Mouse (Mus musculus) ZHBTc4 (cell line): Measurements from ENCODE around the gene Apol11b.
"Not testable (repeated sequence)": the region's sequence is repeated elsewhere in the genome, so short reads cannot be mapped to it uniquely, and the experiment has no call there.

Source experiments
- DNase-seq: peaks from one replicate; pipeline ENCODE4 v3.0.0-alpha.2; 2011; ENCODE audit warnings: low read depth, low spot score

The Apol11b gene

DNA sequence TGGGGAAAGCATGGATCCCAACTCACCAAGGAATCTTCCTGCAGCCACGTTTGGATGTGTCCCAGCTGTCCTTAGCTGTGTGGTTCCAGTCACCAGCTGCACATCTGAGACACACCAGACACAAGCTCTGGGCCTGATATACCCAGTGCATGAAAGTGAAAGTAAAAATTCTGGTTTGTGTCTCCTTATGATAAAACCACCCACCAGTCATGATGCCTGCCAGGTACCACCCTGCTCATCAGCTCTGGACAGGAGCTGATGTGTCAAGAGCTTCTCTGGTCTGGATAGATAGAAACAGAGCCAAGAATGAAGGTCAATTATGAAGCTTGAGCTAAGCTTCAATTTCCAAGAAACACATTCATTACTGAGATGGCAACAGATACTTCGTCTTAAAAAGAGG lies at the start of gene Apol11b:
TSS of gene Apol11b (minus strand) at position 111 of the 400 bp plus-strand sequence.
- DNase-seq: not testable (repeated sequence)

DNA sequence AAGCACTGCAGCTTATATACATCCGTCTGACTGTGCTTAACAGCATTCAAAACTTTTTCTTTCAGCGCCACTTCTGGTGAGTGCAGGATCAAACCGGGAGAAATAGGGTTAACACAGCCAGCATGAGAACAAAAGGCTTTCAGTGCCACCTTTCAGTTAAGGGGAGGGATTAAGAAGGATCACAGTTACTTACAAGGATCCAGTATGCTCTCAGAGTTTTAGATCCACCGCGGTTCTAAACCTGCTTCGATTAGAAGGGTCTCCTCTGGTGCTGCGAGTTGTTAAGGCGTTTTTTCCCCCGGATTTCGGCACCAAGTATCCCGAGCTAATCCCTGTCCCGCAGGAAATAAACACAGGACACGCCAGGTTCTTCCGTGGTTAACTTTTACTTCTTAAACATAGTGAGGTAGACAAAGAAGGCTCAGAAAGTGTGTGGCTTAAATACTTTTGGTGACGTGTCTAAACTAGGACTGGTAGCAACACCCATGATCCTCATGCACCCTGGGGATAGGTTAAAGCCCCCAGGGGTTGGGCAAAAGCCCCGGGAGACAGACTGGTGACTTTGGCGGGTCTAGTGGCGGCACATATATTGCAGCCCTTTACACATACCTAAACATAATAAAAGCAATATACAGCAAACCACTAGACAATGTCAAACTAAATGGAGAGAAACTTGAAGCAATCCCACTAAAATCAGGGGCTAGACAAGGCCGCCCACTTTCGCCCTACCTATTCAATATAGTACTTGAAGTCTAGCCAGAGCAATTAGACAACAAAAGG lies 48.6 kb upstream of the Apol11b start:
- not testable (repeated sequence) for DNase-seq

DNA sequence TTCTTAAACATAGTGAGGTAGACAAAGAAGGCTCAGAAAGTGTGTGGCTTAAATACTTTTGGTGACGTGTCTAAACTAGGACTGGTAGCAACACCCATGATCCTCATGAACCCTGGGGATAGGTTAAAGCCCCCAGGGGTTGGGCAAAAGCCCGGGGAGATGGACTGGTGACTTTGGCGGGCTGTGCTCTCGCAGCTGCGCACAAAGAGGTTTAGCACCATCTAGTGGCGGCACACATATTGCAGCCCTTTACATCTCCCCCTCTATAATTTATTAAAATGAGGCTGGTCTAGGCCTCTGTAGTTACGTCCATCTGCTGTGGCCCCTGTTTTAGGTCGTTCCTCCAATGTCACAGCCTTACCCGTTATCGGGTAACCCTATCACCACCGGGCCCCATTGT lies 40.9 kb upstream of the Apol11b start:
- peak; percentile 59 for DNase-seq

DNA sequence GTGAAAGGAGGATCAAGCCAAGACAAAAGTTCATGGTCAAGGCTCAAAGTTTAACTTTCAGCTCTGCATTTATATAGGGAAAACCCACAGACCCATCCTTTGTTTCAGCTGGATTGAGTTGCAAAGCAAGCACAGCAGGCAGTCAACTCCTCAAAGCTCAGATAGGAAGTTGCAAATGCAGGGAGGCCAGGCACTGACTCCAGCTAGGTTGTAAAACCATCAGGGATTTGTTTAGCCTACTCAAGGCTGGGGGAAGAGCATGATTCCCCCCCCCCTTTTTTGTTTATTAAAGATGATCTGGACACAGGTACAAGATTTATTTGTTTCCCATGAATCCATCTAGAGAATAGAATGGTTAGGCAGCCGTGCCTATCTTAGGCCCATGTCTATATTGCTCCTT lies 31.0 kb upstream of the Apol11b start:
- DNase-seq: peak; percentile 51

DNA sequence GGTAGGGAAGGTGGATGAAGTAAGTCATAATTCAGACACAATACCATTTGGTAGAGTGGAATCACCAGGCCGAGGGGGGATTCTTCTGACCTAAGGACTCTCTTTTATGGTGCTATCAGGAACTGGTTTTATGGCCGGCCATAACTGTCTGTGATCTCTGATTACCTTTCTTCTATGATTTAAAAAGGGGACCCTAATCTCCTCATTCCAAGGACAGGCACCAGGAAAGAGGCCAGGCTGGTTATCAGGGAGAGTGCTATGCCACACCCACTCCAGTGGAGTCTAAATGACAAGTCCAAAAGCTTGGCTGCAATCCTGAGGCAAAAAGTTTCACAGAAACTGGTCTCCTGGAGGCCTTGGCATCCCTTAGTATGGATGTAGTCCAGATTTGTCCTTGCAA lies 18.8 kb upstream of the Apol11b start:
- DNase-seq: not testable (repeated sequence)

DNA sequence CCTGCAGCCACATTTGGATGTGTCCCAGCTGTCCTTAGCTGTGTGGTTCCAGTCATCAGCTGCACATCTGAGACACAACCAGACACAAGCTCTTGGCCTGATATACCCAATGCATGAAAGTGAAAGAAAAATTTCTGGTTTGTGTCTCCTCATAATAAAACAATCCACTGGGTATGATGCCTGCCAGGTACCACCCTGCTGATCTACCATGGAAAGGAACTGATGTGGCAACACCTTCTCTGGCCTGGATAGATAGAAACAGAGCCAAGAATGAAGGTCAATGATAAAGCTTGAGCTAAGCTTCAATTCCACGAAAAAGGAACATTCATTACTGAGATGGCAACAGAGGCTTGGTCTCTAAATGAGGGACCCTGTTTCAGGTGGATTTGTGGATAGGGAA lies 16.7 kb upstream of the Apol11b start:
- DNase-seq: not testable (repeated sequence)

DNA sequence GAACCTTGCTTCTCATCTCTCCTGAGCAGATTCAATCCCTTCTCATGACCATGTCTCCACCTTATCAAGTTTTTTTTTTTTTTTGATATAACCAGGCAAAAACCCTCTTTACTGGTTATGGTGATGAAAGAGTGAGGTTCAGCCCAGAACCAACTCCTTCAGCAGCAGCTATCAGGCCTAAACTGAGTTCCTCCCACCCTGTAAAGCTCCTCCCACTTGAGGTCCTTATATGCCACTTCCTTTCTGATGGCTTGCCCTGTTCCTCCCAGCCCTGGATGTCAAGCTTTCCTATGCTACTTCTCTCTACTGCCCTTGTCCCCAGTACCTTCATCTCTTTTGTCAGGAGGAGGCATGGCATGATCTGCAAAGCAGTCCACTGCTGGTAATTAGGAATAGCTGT lies 8.1 kb upstream of the Apol11b start:
- DNase-seq: not testable (repeated sequence)

DNA sequence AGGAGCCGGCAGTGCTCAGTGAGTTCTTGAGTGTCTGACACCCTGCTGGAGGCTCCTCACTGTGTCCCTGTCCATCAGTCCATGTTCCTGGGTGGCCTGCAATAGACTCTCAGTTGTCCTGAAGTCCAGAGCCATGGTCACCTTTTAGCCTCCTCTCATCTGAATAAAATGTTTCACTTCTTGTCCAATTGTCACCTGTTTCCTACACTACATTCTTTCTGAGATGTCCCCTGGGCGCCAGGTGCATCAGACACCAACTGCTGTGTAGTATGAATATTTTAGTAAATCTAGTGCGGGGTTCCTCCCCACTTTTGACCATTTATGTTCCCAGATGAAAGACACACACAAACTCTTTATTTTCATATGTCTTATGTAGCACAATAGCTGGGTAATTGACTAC lies 13.3 kb downstream of the Apol11b start:
- not testable (repeated sequence) for DNase-seq

DNA sequence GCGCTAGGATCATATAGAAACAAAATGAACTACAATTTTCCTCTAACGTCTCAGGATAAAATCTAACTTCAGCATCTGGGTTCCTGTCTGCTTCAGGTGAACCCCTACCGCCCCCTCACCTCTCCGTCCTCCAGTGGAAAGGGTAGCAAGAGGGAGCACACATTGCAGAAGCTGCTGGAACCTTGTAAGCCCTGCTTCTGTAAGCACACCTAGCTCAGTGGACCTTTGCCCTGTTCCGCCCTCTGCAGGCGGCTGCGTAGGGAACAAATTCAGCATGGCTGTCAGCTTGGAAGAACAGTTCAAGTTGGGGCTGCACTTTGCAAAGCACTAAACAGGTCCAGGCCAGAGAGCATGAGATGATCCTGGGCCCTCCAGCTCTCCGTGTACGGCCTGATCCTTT lies 14.4 kb downstream of the Apol11b start:
- DNase-seq: peak; percentile 12

DNA sequence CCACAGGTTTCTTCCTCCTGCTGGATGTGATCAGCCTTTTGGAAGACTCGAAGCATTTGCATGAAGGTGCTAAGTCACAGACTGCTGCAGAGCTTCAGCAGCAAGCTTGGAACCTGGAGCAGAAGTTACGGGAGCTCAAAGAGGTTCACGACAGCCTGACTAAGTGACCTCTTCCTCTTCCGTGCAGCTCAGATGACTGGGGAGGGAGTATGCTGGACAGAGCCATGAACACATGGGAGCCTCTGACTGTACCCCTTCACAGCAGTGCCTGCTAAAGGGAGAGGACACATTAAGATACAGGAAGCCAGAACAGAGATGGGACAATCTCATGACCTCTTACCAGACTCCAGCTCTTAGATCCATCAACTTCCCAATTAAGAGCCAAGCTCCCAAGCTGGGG lies 16.6 kb downstream of the Apol11b start:
- not testable (repeated sequence) for DNase-seq

DNA sequence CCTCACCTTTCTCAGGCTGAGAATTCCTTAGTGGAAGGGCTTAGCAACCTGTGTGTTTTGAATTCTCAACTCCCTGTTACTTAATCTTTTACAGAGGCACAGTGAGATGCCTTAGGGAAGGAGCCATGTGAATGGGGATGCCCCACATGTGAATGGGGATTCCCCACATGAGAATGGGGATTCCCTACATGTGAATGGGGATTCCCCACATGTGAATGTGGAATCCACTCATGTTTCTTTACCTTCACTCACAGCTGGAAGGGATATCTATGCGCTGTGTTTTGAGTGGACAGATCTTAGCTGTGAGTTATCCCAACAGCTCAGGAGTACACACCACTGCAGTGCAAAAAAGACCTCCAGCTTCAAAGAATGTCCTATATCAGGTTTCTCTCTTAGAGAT lies 18.4 kb downstream of the Apol11b start:
- no peak for DNase-seq

DNA sequence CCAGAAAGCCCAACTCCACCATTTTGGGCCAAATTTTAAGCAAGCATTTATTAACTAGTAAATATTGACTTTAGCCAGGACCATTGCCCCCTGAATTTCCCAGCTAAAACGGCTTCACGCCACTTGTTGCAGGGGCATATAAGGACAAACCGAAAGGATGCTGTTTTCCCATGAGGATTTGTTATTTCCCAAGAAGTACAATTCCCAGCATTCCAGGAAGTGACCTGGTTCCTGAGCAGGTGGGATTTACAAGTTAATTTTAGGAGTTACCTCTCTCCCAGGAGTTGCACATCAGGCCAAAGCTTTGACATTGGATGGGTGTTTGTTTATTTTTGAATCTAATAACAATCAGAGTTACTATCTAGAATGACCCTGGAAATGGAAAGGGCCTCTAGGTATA lies 37.0 kb downstream of the Apol11b start:
- DNase-seq: no peak

DNA sequence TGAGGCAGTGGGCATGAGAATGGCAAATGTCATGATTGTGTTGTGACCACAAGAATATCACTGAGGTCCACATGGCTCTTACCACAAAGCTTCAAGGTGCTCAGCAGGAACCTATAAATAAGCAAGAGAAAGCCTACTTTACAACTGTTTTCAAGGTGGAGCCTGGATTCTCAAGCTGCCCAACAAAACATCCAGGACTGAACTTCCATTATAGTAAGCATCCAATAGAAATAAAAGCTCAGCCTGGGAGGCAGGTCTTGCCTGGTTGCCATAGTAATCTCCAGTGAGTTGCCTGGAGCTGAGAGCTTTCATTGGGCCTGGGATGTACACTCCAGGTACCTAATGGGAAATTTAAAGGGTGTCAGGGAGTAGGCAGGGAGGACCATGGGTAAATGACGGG lies 44.1 kb downstream of the Apol11b start, which contains the start of gene Gm36245:
TSS of gene Gm36245 (plus strand) at position 301 of the 400 bp plus-strand sequence.
- no peak for DNase-seq

DNA sequence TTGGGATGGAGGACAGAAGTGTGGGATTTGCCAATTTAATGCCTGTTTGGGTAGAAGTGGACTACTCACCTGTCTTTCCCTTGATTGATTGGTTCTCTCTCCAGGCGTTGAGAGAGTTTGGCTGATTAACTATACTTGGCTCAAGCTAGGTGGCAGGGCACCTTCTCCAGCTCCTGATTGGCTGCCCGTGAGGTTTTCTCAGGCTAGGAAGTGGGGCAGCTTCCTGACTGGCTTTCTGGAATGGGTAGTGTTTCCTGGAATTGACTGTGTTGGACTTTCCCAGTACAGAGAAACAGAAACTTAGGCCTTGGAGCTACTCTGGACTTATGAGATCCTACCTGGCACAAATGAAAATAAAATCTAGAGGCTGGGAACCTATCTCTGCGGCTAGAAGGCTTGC lies 44.7 kb downstream of the Apol11b start:
- no peak for DNase-seq

DNA sequence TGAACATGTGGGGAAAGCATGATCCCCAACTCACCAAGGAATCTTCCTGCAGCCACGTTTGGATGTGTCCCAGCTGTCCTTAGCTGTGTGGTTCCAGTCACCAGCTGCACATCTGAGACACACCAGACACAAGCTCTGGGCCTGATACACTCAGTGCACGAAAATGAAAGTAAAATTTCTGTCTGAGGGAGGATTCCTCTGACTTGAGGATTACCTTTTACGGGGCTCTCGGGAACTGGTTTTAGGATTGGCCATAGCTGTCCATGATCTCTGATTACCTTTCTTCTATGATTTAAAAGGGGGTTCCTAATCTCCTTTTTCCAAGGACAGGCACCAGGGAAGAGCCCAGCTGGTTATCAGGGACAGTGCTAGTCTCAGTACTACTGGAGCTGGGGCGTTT lies 47.1 kb downstream of the Apol11b start, which contains the start of gene Apol10b:
TSS of gene Apol10b (minus strand) at position 165 of the 400 bp plus-strand sequence.
- DNase-seq: no peak

DNA sequence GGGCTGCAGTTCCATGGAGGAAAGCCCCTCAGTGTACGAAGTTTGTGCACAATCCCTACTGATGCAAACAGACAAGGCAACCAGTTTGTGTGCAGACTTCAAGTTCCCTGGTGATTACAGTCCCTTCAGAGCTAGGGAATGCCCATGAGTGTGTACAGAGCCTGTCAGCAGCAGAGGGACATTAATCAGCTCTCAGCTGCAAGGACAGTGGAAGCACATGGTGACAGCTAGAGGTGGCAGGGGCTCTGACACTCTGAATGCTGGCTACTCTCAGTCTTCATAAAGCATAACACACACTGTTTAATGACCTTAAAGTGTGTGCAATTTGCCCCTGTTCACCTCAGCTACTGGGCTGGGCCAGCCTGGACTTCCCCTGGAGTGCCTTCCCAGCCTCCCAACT lies 49.5 kb downstream of the Apol11b start:
- no peak for DNase-seq

DNA sequence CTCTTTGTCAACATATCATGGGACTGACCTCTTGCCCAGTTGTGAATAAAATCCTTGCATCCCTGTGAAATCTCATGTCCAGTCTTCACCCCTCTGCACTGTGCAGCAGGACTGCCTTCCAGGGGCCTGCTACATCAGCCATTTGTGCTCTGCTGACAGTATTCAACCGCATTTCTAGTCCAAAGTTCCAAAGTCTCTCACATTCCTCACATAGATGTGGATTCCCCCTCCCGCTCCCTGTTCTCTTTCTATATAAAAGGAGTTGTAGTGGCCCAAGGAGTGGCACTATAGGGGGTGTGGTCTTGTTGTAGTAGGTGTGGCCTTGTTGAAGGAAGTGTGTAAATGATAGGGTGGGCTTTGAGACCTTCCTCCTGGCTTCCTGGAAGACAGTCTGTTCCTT lies 52.2 kb downstream of the Apol11b start:
- peak; percentile 55 for DNase-seq

DNA sequence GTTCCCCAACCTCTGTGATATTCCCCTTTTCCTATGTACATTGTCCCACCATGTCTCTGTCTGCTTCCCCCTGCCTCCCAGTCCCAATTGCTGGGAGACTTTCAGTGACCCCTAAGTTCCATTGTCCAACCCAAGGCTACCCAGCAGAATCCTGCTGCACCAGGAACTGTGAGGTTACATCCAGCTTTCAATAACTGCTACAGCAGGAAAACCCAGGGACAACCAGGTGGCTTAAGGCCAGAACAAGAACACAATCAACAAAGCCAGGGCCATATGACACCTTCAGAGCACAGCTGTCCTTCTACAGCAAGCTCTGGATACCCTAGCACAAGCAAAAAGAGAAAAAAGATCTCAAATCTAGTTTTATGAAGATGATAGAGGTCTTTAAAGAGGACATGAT lies 54.1 kb downstream of the Apol11b start:
- no peak for DNase-seq

DNA sequence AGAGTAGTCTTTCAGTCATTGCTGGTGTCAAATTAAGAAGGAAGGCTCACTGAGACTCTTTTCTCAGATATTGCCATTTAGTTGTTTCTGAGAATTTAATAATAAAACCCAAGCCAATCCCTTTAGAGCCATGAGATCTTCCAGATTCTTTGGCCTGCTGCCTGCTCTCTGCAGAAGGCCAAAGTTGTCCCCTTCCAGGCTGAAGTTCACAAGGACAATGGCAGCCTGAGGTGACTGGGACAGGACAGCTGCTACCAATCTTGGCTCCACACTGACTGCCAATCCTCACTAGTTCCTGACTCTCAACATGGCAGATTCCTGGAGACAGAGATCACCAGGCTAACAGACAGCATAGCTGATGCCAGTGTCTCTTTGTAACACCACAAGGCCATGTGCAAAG lies 56.1 kb downstream of the Apol11b start:
- no peak for DNase-seq
